Mouse (Mus musculus) c-Kit-positive CD71-positive TER-119-positive erythroid progenitor cells, embryonic 14.5 days (primary cell): ENCODE results near the gene Rnase12.

ENCODE experiments used
- DNase-seq: peaks from one replicate; pipeline ENCODE4 v3.0.0-alpha.2; 2013; ENCODE audit warnings: low spot score

Rnase12 gene

GRCm38 (mm10) chr14:51085086-51085485 is 27.6 kb upstream of the Rnase12 start:
- DNase-seq: no peak

GRCm38 (mm10) chr14:51083805-51084204 is 26.3 kb upstream of the Rnase12 start:
- no peak for DNase-seq

GRCm38 (mm10) chr14:51082599-51083581 is 25.4 kb upstream of the Rnase12 start:
- peak; percentile 65 for DNase-seq

GRCm38 (mm10) chr14:51081035-51081434 is 23.6 kb upstream of the Rnase12 start:
- DNase-seq: no peak

- DNase-seq: no peak
Measured at GRCm38 (mm10) chr14:51079180-51079579, 21.7 kb upstream of the Rnase12 start.

- DNase-seq: no peak
Measured at GRCm38 (mm10) chr14:51074335-51074734, 16.9 kb upstream of the Rnase12 start, which contains the start of gene Olfr750. TSS of gene Olfr750 (minus strand) at chr14:51074435.

- DNase-seq: peak; percentile 74
Measured at GRCm38 (mm10) chr14:51069617-51070016, 12.2 kb upstream of the Rnase12 start.

- no peak for DNase-seq
Measured at GRCm38 (mm10) chr14:51068956-51069355, 11.5 kb upstream of the Rnase12 start.

GRCm38 (mm10) chr14:51060761-51061160 is 3.3 kb upstream of the Rnase12 start:
- DNase-seq: no peak

GRCm38 (mm10) chr14:51054243-51055237 is 2.9 kb downstream of the Rnase12 start:
- DNase-seq: no peak

GRCm38 (mm10) chr14:51053176-51053575 is 4.3 kb downstream of the Rnase12 start:
- DNase-seq: no peak

- DNase-seq: no peak
Measured at GRCm38 (mm10) chr14:51051941-51052340, 5.5 kb downstream of the Rnase12 start.

GRCm38 (mm10) chr14:51050063-51050462 is 7.4 kb downstream of the Rnase12 start, which contains the start of gene Rnase11:
TSS of gene Rnase11 (minus strand) at chr14:51050163.
- DNase-seq: no peak

GRCm38 (mm10) chr14:51047846-51048245 is 9.6 kb downstream of the Rnase12 start:
- DNase-seq: no peak

- DNase-seq: no peak
Measured at GRCm38 (mm10) chr14:51041769-51042168, 15.7 kb downstream of the Rnase12 start, which contains the start of gene Rnase9. TSS of gene Rnase9 (minus strand) at chr14:51041869.

- no peak for DNase-seq
Measured at GRCm38 (mm10) chr14:51036214-51036613, 21.2 kb downstream of the Rnase12 start.

GRCm38 (mm10) chr14:51035206-51035605 is 22.3 kb downstream of the Rnase12 start:
- no peak for DNase-seq

- DNase-seq: no peak
Measured at GRCm38 (mm10) chr14:51027387-51028155, 29.9 kb downstream of the Rnase12 start.

- peak; percentile 76 for DNase-seq
Measured at GRCm38 (mm10) chr14:51026391-51027133, 30.9 kb downstream of the Rnase12 start.

GRCm38 (mm10) chr14:51024820-51025219 is 32.6 kb downstream of the Rnase12 start:
- DNase-seq: no peak

GRCm38 (mm10) chr14:51023457-51023856 is 34.0 kb downstream of the Rnase12 start:
- DNase-seq: no peak
